Mouse (Mus musculus): ENCODE measurements around the gene Ltb4r2. TPM values are rescaled to one million over a fixed set of nuclear protein-coding genes. Genes with fewer than 3 reads are reported as not detected.
A peak's percentile ranks its signal among the peaks of the same experiment; 100 is the strongest.

Ltb4r2 gene
- polyA plus RNA-seq, 1 experiment, result 0.83 TPM

GRCm38 (mm10) chr14:55719737-55720136 lies 41.5 kb upstream of the Ltb4r2 start:
- no peak overlapping the region for H3K4me3 ChIP-seq (ENCODE audit: extremely low read depth, insufficient read depth, insufficient read length)
- no peak overlapping the region for H3K27ac ChIP-seq (ENCODE audit: insufficient read depth, low read length)
- no peaks in the 10 kb centered on the region for H3K27me3 ChIP-seq (ENCODE audit: control insufficient read depth, insufficient read depth, low read length)
- H3K4me1 ChIP-seq (ENCODE audit: control insufficient read depth, insufficient read depth, insufficient read length), result peaks cover 6% of the 10 kb centered on the region; the same call in 1 of the 2 replicates
- no peak for DNase-seq (ENCODE audit: low read depth in 1 of 2, low spot score in 2 of 2)
- TF ChIP-seq CTCF (IDR thresholded peaks at IDR 0.05; ENCODE audit: extremely low read depth, insufficient read depth, insufficient read length, insufficient replicate concordance) (no peak), POLR2A (IDR thresholded peaks at IDR 0.05; ENCODE audit: low read depth, low read length) (no peak)
- 86% methylated on average over 6 of the region's 6 CpGs for WGBS
- H3K36me3 ChIP-seq (ENCODE audit: control insufficient read depth, insufficient read depth, low read length), result peaks cover 28% of the 10 kb centered on the region

GRCm38 (mm10) chr14:55720666-55721065 lies 40.6 kb upstream of the Ltb4r2 start:
- no peak for TF ChIP-seq CTCF (IDR thresholded peaks at IDR 0.05; ENCODE audit: extremely low read depth, insufficient read depth, insufficient read length, insufficient replicate concordance)
- TF ChIP-seq POLR2A (IDR thresholded peaks at IDR 0.05; ENCODE audit: low read depth, low read length), result no peak

DNA sequence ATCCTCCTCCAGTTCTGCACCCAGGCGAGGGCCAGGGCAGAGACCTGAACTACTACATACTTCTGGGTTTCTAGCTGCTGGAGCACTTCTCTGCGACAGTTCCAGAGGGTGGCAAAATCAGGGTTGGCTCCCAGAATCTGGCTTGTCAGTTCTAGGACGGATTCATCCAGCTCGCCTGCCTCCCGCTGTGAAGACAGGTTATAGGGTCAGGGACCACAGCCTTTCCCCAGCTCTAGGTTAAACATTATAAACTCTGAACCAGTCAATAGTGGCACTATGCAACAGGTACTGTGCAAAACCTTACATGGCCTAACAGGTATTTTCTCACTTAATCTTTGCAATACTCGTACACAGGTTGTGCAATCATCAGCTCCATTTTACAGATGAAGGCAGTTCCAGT lies 40.2 kb upstream of the Ltb4r2 start:
- no peak for DNase-seq (ENCODE audit: low read depth in 1 of 2, low spot score in 2 of 2)
- Histone ChIP-seq H3K36me3 (ENCODE audit: control insufficient read depth, insufficient read depth, low read length) (peaks cover 26% of the 10 kb centered on the region), H3K27me3 (ENCODE audit: control insufficient read depth, insufficient read depth, low read length) (no peaks in the 10 kb centered on the region), H3K4me3 (ENCODE audit: extremely low read depth, insufficient read depth, insufficient read length) (no peak overlapping the region), H3K4me1 (ENCODE audit: control insufficient read depth, insufficient read depth, insufficient read length) (peaks cover 12% of the 10 kb centered on the region; the same call in 1 of the 2 replicates), H3K27ac (ENCODE audit: insufficient read depth, low read length) (no peak overlapping the region)
- 87% methylated on average over 6 of the region's 6 CpGs for whole genome bisulfite sequencing
- no peak for TF ChIP-seq POLR2A (IDR thresholded peaks at IDR 0.05; ENCODE audit: low read depth, low read length)
- TF ChIP-seq CTCF (IDR thresholded peaks at IDR 0.05; ENCODE audit: extremely low read depth, insufficient read depth, insufficient read length, insufficient replicate concordance), result no peak

More at GRCm38 (mm10) chr14:55720666-55721065, 40.6 kb upstream of the Ltb4r2 start:
- WGBS, result 91% methylated on average over 12 of the region's 12 CpGs
- H3K27ac ChIP-seq (ENCODE audit: insufficient read depth, low read length), result no peak overlapping the region
- no peak for DNase-seq (ENCODE audit: low read depth in 1 of 2, low spot score in 2 of 2)
- H3K4me1 ChIP-seq (ENCODE audit: control insufficient read depth, insufficient read depth, insufficient read length), result peaks cover 12% of the 10 kb centered on the region; the same call in 1 of the 2 replicates
- no peak overlapping the region for H3K4me3 ChIP-seq (ENCODE audit: extremely low read depth, insufficient read depth, insufficient read length)
- no peaks in the 10 kb centered on the region for H3K27me3 ChIP-seq (ENCODE audit: control insufficient read depth, insufficient read depth, low read length)
- peaks cover 28% of the 10 kb centered on the region for H3K36me3 ChIP-seq (ENCODE audit: control insufficient read depth, insufficient read depth, low read length)

GRCm38 (mm10) chr14:55721700-55722437 lies 39.4 kb upstream of the Ltb4r2 start, which contains the start of gene Rabggta:
Rabggta (minus strand) TSS chr14:55722263.
- Histone ChIP-seq H3K27me3 (ENCODE audit: control insufficient read depth, insufficient read depth, low read length) (no peaks in the 10 kb centered on the region), H3K4me3 (ENCODE audit: extremely low read depth, insufficient read depth, insufficient read length) (peak within 1 kb of the TSS; percentile 95), H3K36me3 (ENCODE audit: control insufficient read depth, insufficient read depth, low read length) (peaks cover 22% of the 10 kb centered on the region), H3K27ac (ENCODE audit: insufficient read depth, low read length) (peak within 1 kb of the TSS; percentile 81), H3K4me1 (ENCODE audit: control insufficient read depth, insufficient read depth, insufficient read length) (peaks cover 12% of the 10 kb centered on the region; the same call in 1 of the 2 replicates)
- under 1% methylated on average over 50 of the region's 50 CpGs for WGBS
- TF ChIP-seq CTCF (IDR thresholded peaks at IDR 0.05; ENCODE audit: extremely low read depth, insufficient read depth, insufficient read length, insufficient replicate concordance) (peak; percentile 97), POLR2A (IDR thresholded peaks at IDR 0.05; ENCODE audit: low read depth, low read length) (peak; percentile 36)
- DNase-seq (ENCODE audit: low read depth in 1 of 2, low spot score in 2 of 2), result peak; percentile 87 to 95

- peak overlapping the region; percentile 81 for H3K27ac ChIP-seq (ENCODE audit: insufficient read depth, low read length)
- no peak for DNase-seq (ENCODE audit: low read depth in 1 of 2, low spot score in 2 of 2)
- 22% methylated on average over 8 of the region's 8 CpGs for WGBS
- peaks cover 17% of the 10 kb centered on the region for H3K36me3 ChIP-seq (ENCODE audit: control insufficient read depth, insufficient read depth, low read length)
- H3K27me3 ChIP-seq (ENCODE audit: control insufficient read depth, insufficient read depth, low read length), result no peaks in the 10 kb centered on the region
- H3K4me1 ChIP-seq (ENCODE audit: control insufficient read depth, insufficient read depth, insufficient read length), result peaks cover 12% of the 10 kb centered on the region; the same call in 1 of the 2 replicates
- H3K4me3 ChIP-seq (ENCODE audit: extremely low read depth, insufficient read depth, insufficient read length), result peak overlapping the region; percentile 95; the same call in 1 of the 2 replicates
- TF ChIP-seq CTCF (IDR thresholded peaks at IDR 0.05; ENCODE audit: extremely low read depth, insufficient read depth, insufficient read length, insufficient replicate concordance) (no peak), POLR2A (IDR thresholded peaks at IDR 0.05; ENCODE audit: low read depth, low read length) (no peak)
Observed at GRCm38 (mm10) chr14:55722438-55722945, 38.7 kb upstream of the Ltb4r2 start.

DNA sequence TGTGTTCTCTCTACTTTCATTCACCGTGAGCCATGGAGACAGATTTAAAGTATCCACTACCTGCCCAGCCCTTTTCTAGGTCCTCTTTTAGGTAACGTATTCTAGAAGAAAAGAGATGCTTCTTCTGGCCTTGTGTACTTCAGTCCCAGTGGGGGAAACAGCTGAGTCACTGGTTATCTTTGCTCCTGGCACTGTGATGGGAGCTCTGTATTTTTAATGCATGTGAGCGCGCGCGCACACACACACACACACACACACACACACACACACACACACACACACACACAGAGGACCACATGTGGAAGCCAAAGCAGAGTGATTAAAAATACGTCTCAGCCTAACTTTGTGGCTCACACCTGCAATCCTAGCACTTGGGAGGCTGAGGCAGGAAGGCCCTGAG lies 37.8 kb upstream of the Ltb4r2 start:
- no peaks in the 10 kb centered on the region for H3K27me3 ChIP-seq (ENCODE audit: control insufficient read depth, insufficient read depth, low read length)
- no peak for TF ChIP-seq POLR2A (IDR thresholded peaks at IDR 0.05; ENCODE audit: low read depth, low read length)
- TF ChIP-seq CTCF (IDR thresholded peaks at IDR 0.05; ENCODE audit: extremely low read depth, insufficient read depth, insufficient read length, insufficient replicate concordance), result no peak
- no peak overlapping the region for H3K27ac ChIP-seq (ENCODE audit: insufficient read depth, low read length)
- H3K4me3 ChIP-seq (ENCODE audit: extremely low read depth, insufficient read depth, insufficient read length), result no peak overlapping the region
- peaks cover 10% of the 10 kb centered on the region for H3K36me3 ChIP-seq (ENCODE audit: control insufficient read depth, insufficient read depth, low read length)
- no peak for DNase-seq (ENCODE audit: low read depth in 1 of 2, low spot score in 2 of 2)
- H3K4me1 ChIP-seq (ENCODE audit: control insufficient read depth, insufficient read depth, insufficient read length), result peaks cover 13% of the 10 kb centered on the region; the same call in 1 of the 2 replicates
- WGBS, result 88% methylated on average over 7 of the region's 7 CpGs
